Mouse (Mus musculus) midbrain, embryonic 11.5 days (tissue): ENCODE data around the gene Actrt2. TPM values are rescaled to one million over a fixed set of nuclear protein-coding genes. Genes with fewer than 3 reads are reported as not detected.

Experiments used
- ATAC-seq: fragments of 200-750 bp; cut with Nextera tagmentation; 2 replicates; pipeline ENCODE4 v1.8.0; 2017; ENCODE audit warnings: moderate TSS enrichment, moderate library complexity; ENCODE audit not compliant: low FRiP score
- DNase-seq: peaks from one replicate; pipeline ENCODE4 v3.0.0; 2015; ENCODE audit warnings: low spot score; ENCODE audit errors: missing footprints
- H3K27ac ChIP-seq: fragments of 300-500 bp; sonication (generic); 2 replicates; pipeline ENCODE4 v1.5.1; 2014; ENCODE audit warnings: low read depth, low read length
- H3K27me3 ChIP-seq: fragments of 300-500 bp; sonication (generic); 2 replicates; pipeline ENCODE4 v1.6.1; 2014; ENCODE audit warnings: mild to moderate bottlenecking, low read length, moderate library complexity, mixed read lengths; ENCODE audit not compliant: control insufficient read depth, insufficient read depth
- H3K36me3 ChIP-seq: fragments of 300-500 bp; sonication (generic); 2 replicates; pipeline ENCODE4 v1.6.1; 2014; ENCODE audit warnings: mild to moderate bottlenecking, low read length, moderate library complexity, mixed read lengths; ENCODE audit not compliant: control insufficient read depth, insufficient read depth
- H3K4me1 ChIP-seq: fragments of 300-500 bp; sonication (generic); 2 replicates; pipeline ENCODE4 v1.6.1; 2014; ENCODE audit warnings: low read length; ENCODE audit not compliant: control insufficient read depth, insufficient read depth
- H3K4me2 ChIP-seq: fragments of 300-500 bp; sonication (generic); 2 replicates; pipeline ENCODE4 v1.6.1; 2014; ENCODE audit warnings: mild to moderate bottlenecking, moderate library complexity
- H3K4me3 ChIP-seq: fragments of 300-500 bp; sonication (generic); 2 replicates; pipeline ENCODE4 v1.5.1; 2014; ENCODE audit warnings: low read depth, low read length
- H3K9ac ChIP-seq: fragments of 300-500 bp; sonication (generic); 2 replicates; pipeline ENCODE4 v1.6.1; 2014; ENCODE audit warnings: low read length
- H3K9me3 ChIP-seq: fragments of 300-500 bp; sonication (generic); 2 replicates; pipeline ENCODE4 v1.6.1; 2016; ENCODE audit warnings: low read length; ENCODE audit not compliant: control insufficient read depth
- WGBS: fragments of 180-500 bp; shearing (Covaris S2); extraction: QIAGEN DNeasy Blood & Tissue Kit; methylation state at CpG from one replicate; pipeline ENCODE4 v1.1.7; 2014; 5-methylcytosine and 5-hydroxymethylcytosine counted together
- polyA plus RNA-seq: library from polyadenylated mRNA; unstranded; fragments of >200 nt; fragmentation: Nextera tagmentation; extraction: Ambion mirVana; gene quantifications from 2 replicates; pipeline ENCODE4 v1.2.1, GENCODE M21; 2014

Gene Actrt2
- polyA plus RNA-seq, 1 experiment from 2014 or later, result not detected

DNA sequence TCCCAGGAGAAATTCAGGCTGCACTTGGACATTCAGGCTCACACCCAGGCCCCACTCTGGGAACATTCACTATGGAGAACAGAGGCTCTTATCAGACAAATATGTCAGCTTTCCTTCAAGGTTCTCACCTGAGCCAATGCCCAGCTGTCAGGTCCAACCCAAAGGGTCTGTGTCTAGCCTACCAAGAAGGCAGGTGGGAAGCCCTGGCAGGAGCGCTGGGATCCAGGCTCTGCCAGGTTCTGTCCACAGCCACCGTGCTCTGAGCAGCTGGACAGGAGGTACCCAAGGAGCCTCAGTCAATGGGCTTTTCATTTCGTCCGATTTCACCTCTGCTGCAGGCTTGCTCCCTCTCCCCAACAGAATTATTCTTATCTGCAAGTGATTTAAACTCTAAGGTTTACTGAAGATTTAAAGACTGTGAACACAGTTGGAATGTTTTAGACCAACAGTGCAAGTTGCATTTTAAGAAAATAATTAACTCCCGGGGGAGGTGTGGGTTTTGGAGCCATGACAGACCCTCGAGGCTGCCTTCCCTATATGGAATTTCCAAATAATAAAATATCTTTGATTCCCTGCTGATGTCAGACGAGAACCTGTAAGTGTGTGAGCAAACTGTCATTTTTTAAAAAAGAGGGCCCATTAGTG, 35.9 kb upstream of the Actrt2 start:
- no peak for ATAC-seq
- WGBS, result 79% methylated on average over 7 of the region's 7 CpGs
- Histone ChIP-seq H3K9ac (no peak overlapping the region), H3K36me3 (no peaks in the 10 kb centered on the region), H3K27me3 (no peaks in the 10 kb centered on the region), H3K27ac (no peak overlapping the region), H3K4me3 (no peak overlapping the region), H3K4me2 (no peak overlapping the region), H3K9me3 (no peaks in the 10 kb centered on the region), H3K4me1 (no peaks in the 10 kb centered on the region)
- DNase-seq, result no peak

DNA sequence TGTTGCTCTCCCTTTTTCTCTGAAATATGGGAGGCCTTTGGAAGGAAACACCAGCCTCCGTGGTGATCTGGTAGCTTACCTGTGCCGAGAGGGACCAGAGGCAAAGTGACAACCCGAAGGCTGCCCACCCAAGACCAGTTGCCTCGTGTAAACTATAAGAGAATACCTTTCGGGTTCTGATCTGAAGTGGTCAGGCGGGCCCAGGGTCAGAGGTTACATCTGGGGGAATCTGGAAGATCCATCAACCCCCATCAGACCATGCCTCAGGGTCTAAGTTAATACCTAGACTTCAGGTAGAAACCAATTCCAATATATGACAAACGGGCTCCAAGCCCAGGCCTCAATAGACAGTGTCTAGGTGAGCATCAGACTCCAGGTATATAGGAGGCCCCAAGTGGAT, 35.3 kb upstream of the Actrt2 start:
- Histone ChIP-seq H3K9ac (no peak overlapping the region), H3K4me3 (no peak overlapping the region), H3K27ac (no peak overlapping the region), H3K27me3 (no peaks in the 10 kb centered on the region), H3K4me1 (peaks cover 2% of the 10 kb centered on the region; the same call in 1 of the 2 replicates), H3K9me3 (no peaks in the 10 kb centered on the region), H3K36me3 (no peaks in the 10 kb centered on the region), H3K4me2 (no peak overlapping the region)
- DNase-seq, result no peak
- 91% methylated on average over 7 of the region's 7 CpGs for whole genome bisulfite sequencing
- no peak for ATAC-seq

DNA sequence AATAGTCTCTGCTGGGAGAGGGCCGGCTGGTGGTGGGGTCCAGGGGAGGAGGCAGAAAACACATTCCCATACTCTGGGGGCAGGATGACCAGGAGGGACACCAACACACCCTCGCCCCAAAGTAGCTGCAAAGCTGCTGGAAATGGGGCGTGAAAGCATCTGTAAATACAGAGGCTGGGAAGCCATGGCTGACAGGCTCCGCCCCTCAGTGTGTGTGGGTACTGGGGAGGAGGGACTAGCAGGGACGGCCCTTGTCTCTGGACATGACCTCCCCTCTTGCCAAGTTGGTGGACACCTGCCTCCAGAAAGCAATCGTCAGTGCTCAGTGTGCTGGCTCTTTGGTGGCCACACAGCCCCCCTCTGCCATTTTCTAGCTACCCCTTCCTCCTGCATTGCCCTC, 34.5 kb upstream of the Actrt2 start:
- Histone ChIP-seq H3K9me3 (no peaks in the 10 kb centered on the region), H3K36me3 (no peaks in the 10 kb centered on the region), H3K9ac (no peak overlapping the region), H3K27me3 (no peaks in the 10 kb centered on the region), H3K27ac (no peak overlapping the region), H3K4me1 (peaks cover 2% of the 10 kb centered on the region; the same call in 1 of the 2 replicates), H3K4me3 (no peak overlapping the region), H3K4me2 (no peak overlapping the region)
- DNase-seq (no peak), ATAC-seq (no peak)
- WGBS, result 60% methylated on average over 6 of the region's 6 CpGs

DNA sequence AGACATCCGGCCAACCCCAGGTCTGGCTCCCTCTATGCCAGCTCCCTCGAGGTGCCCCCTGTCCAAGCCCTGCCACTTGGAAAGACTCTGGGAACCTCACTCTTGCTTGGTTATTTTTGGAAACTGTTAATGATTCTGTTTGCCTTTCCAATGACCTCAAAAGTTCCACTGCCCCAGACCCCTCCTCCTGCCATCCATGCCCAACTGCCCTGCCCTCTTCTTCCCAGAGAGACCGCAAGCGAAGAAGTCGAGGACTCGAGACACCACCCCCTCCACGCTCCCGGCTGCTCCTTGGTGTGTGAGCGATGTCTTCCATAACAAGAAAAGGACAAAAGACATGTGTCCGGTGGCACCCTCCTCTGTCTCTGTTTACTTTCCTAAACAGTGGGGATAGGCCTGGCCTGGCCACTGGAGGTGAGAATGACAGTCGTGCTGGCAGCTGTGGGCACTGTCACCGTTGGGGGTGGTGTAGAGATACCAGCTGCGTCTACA, 33.3 kb upstream of the Actrt2 start:
- WGBS, result 88% methylated on average over 13 of the region's 13 CpGs
- Histone ChIP-seq H3K4me3 (no peak overlapping the region), H3K27me3 (no peaks in the 10 kb centered on the region), H3K9me3 (no peaks in the 10 kb centered on the region), H3K4me2 (no peak overlapping the region), H3K9ac (no peak overlapping the region), H3K4me1 (peaks cover 2% of the 10 kb centered on the region; the same call in 1 of the 2 replicates), H3K36me3 (no peaks in the 10 kb centered on the region), H3K27ac (no peak overlapping the region)
- DNase-seq, result no peak
- ATAC-seq, result no peak

DNA sequence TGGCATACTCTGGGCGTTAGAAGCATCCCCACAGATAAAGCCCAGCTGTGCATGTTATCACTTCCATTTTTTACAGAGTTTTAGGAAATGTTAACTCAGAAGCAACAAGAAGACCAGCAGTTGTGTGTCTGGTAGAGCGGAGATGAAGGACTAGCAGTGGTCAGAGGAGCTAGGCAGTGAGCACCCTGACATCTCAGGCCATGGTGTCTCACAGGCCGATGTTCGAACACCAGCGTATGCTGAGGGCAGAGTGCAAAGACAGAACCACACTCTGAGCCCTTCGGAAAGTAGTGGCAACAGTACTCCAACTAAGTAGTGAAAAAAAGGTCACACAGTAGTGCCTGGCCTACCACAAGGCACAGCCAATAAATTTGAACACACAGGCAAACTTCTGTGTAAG, 32.8 kb upstream of the Actrt2 start:
- peaks cover 2% of the 10 kb centered on the region; the same call in 1 of the 2 replicates for H3K4me1 ChIP-seq
- no peak overlapping the region for H3K4me2 ChIP-seq
- H3K27ac ChIP-seq, result no peak overlapping the region
- no peak overlapping the region for H3K9ac ChIP-seq
- 94% methylated on average over 6 of the region's 6 CpGs for WGBS
- no peaks in the 10 kb centered on the region for H3K9me3 ChIP-seq
- H3K27me3 ChIP-seq, result no peaks in the 10 kb centered on the region
- H3K4me3 ChIP-seq, result no peak overlapping the region
- ATAC-seq (no peak), DNase-seq (no peak)
- no peaks in the 10 kb centered on the region for H3K36me3 ChIP-seq

DNA sequence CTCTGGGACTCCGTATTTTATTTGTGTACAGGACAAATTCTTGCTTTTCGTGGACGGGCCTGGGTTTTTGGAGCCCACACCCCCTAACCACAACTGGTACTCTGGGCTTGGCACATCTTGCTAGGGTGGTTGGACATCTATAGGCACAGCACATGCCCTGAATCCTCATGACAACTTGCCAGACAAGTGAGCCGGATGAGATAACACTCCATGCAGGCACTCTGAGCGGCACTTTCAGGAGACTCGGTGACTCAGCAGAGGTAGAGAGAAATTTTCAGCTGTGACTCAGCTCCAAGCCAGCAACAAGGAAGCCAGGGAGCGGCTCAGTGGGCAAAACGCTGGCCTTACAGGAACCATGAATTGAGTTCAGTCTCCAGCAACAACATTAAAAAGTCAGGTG, 31.6 kb upstream of the Actrt2 start:
- H3K27me3 ChIP-seq, result no peaks in the 10 kb centered on the region
- H3K4me1 ChIP-seq, result peaks cover 2% of the 10 kb centered on the region; the same call in 1 of the 2 replicates
- ATAC-seq, result no peak
- 89% methylated on average over 8 of the region's 8 CpGs for WGBS
- H3K4me2 ChIP-seq, result no peak overlapping the region
- H3K36me3 ChIP-seq, result no peaks in the 10 kb centered on the region
- no peak overlapping the region for H3K9ac ChIP-seq
- H3K27ac ChIP-seq, result no peak overlapping the region
- no peaks in the 10 kb centered on the region for H3K9me3 ChIP-seq
- DNase-seq, result no peak
- no peak overlapping the region for H3K4me3 ChIP-seq

DNA sequence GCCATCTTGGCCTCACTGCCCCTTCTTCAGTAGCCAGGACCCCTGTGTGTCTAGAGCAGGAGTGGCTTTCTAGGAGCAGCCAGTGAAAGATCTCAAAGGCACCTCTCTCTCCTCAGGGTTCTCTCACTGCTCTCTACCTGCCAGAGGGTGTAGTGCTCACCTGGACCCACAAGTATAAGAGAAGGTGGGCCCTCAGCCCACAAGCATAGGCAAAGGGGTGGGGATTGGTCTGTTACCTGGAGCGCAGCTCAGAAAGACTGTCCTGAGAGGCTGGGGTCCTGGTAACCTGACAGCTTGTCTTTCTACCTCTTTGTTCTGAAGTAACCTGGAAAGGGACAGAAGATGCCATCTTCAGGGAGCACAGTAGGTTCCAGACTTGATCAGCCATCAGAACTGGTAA, 31.0 kb upstream of the Actrt2 start:
- Histone ChIP-seq H3K36me3 (no peaks in the 10 kb centered on the region), H3K27me3 (no peaks in the 10 kb centered on the region), H3K4me2 (no peak overlapping the region), H3K27ac (no peak overlapping the region), H3K4me1 (peaks cover 2% of the 10 kb centered on the region; the same call in 1 of the 2 replicates), H3K9ac (no peak overlapping the region), H3K4me3 (no peak overlapping the region), H3K9me3 (no peaks in the 10 kb centered on the region)
- 100% methylated on average over 1 of the region's 1 CpGs for WGBS
- ATAC-seq, result no peak
- DNase-seq, result no peak

DNA sequence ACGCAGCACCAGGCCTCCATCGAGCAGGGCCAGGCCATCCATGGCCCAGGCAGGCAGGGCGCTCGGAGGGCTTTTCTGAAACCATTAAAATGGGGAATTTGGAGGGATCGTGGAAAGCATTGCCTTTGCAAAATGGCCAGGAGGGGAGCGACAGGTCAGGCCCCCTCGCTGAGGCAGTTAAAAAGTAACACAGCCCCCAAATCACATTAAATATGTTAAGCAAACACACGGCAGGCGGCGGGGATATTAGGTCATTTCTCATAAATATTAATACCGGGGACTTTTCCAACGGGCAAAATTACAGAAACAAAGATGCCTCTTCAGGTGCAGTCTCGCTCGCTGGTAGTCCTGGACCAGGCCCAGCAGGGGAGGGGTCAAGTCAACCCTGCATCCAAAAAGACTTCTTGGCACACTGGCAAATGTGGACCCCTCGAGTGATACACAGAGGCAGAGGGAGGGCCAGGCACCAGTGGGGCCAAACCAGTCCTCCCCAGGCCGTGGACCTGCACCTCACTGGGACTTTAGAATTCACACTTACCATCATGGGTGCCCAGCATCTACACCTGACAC, 30.4 kb upstream of the Actrt2 start:
- DNase-seq (no peak), ATAC-seq (no peak)
- Histone ChIP-seq H3K9ac (no peak overlapping the region), H3K4me3 (no peak overlapping the region), H3K27me3 (no peaks in the 10 kb centered on the region), H3K27ac (no peak overlapping the region), H3K4me1 (peaks cover 2% of the 10 kb centered on the region; the same call in 1 of the 2 replicates), H3K4me2 (no peak overlapping the region), H3K9me3 (no peaks in the 10 kb centered on the region), H3K36me3 (no peaks in the 10 kb centered on the region)
- 71% methylated on average over 16 of the region's 16 CpGs for WGBS

DNA sequence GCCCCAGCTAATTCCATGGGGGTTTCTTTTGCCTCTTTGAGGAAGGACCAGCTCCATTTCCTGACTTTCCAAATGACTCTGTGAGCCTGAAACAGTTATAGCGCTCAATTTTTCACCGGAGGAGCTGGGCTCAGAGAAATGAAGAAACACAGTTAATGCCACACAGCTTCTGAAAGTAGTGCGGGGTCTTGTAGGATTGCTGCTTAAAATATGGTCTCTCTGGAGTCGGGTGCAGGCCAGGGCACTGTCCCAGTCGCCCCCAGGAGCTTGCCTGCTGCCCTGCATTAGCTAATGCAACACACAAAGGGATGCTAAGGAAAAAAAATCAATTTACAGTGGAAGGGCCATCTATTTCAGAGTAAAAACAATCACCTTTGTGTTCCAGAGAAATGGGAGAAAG, 29.8 kb upstream of the Actrt2 start:
- no peak for DNase-seq
- Histone ChIP-seq H3K27ac (no peak overlapping the region), H3K9me3 (no peaks in the 10 kb centered on the region)

More for the DNA sequence above, 29.8 kb upstream of the Actrt2 start:
- no peaks in the 10 kb centered on the region for H3K36me3 ChIP-seq
- H3K4me2 ChIP-seq, result no peak overlapping the region
- ATAC-seq, result no peak
- no peaks in the 10 kb centered on the region for H3K27me3 ChIP-seq
- no peak overlapping the region for H3K9ac ChIP-seq
- H3K4me3 ChIP-seq, result no peak overlapping the region
- H3K4me1 ChIP-seq, result peaks cover 2% of the 10 kb centered on the region; the same call in 1 of the 2 replicates
- 85% methylated on average over 5 of the region's 5 CpGs for WGBS
